Mouse (Mus musculus) brain, embryonic 14.5 days (tissue): ENCODE measurements at regions not wholly inside any gene's neighbourhood (a gene's known extent, or its start where the extent isn't known, plus 50 kb on each side); places are given as distances from the start of the nearest gene placed in this dataset.

Experiments used
- CTCF ChIP-seq: fragments of 200-500 bp; IDR thresholded peaks from 2 replicates; pipeline ENCODE4 v1.5.1; 2012; ENCODE audit warnings: inconsistent platforms, mild to moderate bottlenecking, moderate library complexity, borderline replicate concordance; ENCODE audit not compliant: insufficient read depth, insufficient read length; ENCODE audit errors: extremely low read depth
- POLR2A ChIP-seq: fragments of 200-500 bp; IDR thresholded peaks from 2 replicates; pipeline ENCODE4 v1.6.1; 2012; ENCODE audit warnings: mild to moderate bottlenecking, inconsistent platforms, borderline replicate concordance; ENCODE audit not compliant: poor library complexity, insufficient read depth, insufficient read length, severe bottlenecking; ENCODE audit errors: extremely low read depth

DNA sequence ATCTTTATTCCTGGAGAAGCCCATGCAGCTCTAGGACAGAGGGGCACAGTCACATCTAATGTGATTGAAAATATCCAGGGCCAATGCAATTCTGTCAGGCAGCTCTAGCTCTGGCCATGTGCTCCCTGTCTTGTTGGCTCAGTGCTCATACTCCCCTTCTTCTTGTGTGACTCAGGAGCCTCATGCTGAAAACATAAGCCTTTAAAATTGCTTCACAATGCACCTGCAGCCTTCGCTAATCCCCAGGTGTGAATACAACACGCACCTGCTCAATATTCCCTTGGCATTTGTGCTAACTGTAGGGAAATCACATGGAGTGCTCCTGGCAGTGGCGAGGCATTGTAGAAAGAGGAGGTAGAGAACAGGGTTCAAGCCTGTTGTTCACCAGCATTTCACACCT lies 242.0 kb downstream of the Emx2 start:
- no peak for TF ChIP-seq CTCF
- TF ChIP-seq POLR2A = no peak
